Mouse (Mus musculus): ENCODE measurements at regions not wholly inside any gene's neighbourhood (a gene's known extent, or its start where the extent isn't known, plus 50 kb on each side); places are given as distances from the start of the nearest gene placed in this dataset.
A peak's percentile ranks its signal among the peaks of the same experiment; 100 is the strongest.
"Not testable (repeated sequence)": the region's sequence is repeated elsewhere in the genome, so short reads cannot be mapped to it uniquely, and the experiment has no call there.

DNA sequence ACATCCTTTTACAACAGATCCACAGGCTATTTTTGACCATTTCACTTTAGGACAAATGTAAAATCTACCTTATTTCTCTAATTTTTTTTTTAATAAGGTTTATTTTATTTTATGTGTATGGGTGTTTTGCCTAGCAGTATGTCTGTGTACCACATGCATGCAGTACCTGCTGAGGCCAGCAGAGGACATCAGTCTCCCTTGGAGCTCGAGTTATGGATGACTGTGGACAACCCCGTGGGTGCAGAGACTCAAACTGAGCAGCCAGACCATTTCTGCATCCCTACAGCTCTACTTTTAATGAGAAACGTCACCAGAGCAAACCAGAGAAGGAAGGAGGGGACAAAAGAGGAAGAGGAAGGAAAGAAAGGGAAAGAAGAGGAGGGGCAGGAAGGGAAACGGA lies 125.9 kb upstream of the Trim24 start (continued):
- no peak for TF ChIP-seq SIN3A (IDR thresholded peaks at IDR 0.05; ENCODE audit: low read length)
- TF ChIP-seq JUN (IDR thresholded peaks at IDR 0.05; ENCODE audit: insufficient read depth, low read depth, low read length) = no peak
- TF ChIP-seq RAD21 (IDR thresholded peaks at IDR 0.05; ENCODE audit: low read depth, low read length) = peak; percentile 80
- TF ChIP-seq ZC3H11A (IDR thresholded peaks at IDR 0.05; ENCODE audit: low read depth, low read length) = peak; percentile 63; the same call in 1 of the 2 replicates
- no peak for TF ChIP-seq HCFC1 (IDR thresholded peaks at IDR 0.05; ENCODE audit: low read depth, low read length)
- no peak for TF ChIP-seq USF1 (IDR thresholded peaks at IDR 0.05; ENCODE audit: low read depth, low read length)
- no peak for TF ChIP-seq ETS1 (conservative IDR thresholded peaks at IDR 0.05; ENCODE audit: low read depth, low read length)
- TF ChIP-seq MAX (IDR thresholded peaks at IDR 0.05; ENCODE audit: low read length) = no peak
- no peak for TF ChIP-seq POLR2A (IDR thresholded peaks at IDR 0.05; ENCODE audit: low read depth, low read length)
- no peak for TF ChIP-seq TBP (conservative IDR thresholded peaks at IDR 0.05; ENCODE audit: low read depth, low read length)

DNA sequence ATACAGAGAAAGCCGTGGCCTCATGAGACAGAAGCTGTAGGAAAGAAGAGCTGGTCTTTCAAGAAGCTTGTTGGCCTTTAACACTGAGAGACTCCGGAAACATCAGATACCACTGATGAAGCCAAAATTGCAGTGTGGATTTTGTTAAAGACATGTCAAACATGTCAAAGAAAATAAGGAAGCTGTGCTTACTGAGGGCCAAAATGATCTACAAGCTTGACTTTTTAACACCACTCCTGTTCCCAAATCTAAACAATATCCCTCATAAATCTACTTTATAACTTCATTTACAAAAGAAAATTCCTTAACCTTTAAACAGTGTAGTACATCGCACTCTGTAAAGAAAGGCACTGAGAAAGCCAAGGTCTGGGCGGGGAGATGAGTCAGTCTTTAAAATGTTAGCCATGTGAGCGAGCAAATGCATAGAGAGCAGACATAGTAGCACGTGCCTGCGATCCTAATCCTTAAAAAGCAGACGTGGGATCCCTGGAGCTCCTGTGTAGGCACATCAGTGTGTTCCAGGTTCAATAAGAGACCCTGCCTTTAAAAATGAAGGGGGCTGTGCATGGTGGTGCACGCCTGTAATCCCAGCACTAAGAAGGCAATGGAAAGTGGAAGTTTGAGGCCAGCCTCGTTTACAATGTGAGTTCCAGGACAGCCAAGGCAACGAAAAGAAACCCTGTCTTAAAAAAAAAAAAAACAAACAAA lies 125.1 kb upstream of the Trim24 start:
- peaks cover 3% of the 10 kb centered on the region for H3K9me3 ChIP-seq (replicated peaks; ENCODE audit: low read length)
- H3K4me1 ChIP-seq (ENCODE audit: control insufficient read depth in 1 of 2, insufficient read depth in 2 of 2) = peaks cover 0 to 6% of the 10 kb centered on the region in 2 experiments; a peak in 1 of 4 replicates
- TF ChIP-seq RAD21 (IDR thresholded peaks at IDR 0.05; ENCODE audit: low read depth, low read length) (no peak), POLR2A (IDR thresholded peaks at IDR 0.05; ENCODE audit: low read depth, low read length) (no peak), EP300 (IDR thresholded peaks at IDR 0.05; ENCODE audit: low read length) (no peak), ZMIZ1 (IDR thresholded peaks at IDR 0.05; ENCODE audit: low read depth, low read length) (no peak), ETS1 (conservative IDR thresholded peaks at IDR 0.05; ENCODE audit: low read depth, low read length) (no peak), KAT2A (IDR thresholded peaks at IDR 0.05; ENCODE audit: insufficient replicate concordance, low read length) (no peak), CHD2 (IDR thresholded peaks at IDR 0.05; ENCODE audit: low read length) (no peak), BHLHE40 (IDR thresholded peaks at IDR 0.05; ENCODE audit: low read depth, low read length) (no peak), NRF1 (IDR thresholded peaks at IDR 0.05; ENCODE audit: low read depth, low read length) (no peak), RCOR1 (conservative IDR thresholded peaks at IDR 0.05; ENCODE audit: low read depth, low read length) (no peak), SIN3A (IDR thresholded peaks at IDR 0.05; ENCODE audit: low read length) (no peak), ELF1 (IDR thresholded peaks at IDR 0.05; ENCODE audit: low read depth, low read length) (no peak), ZC3H11A (IDR thresholded peaks at IDR 0.05; ENCODE audit: low read depth, low read length) (no peak), PAX5 (IDR thresholded peaks at IDR 0.05; ENCODE audit: low read length) (no peak)
- no peak for DNase-seq (ENCODE audit: extremely low read depth)
- no peaks in the 10 kb centered on the region for H3K79me2 ChIP-seq (replicated peaks; ENCODE audit: control insufficient read depth, extremely low read depth, insufficient read depth, poor library complexity, severe bottlenecking)
- no peak overlapping the region for H3K4me2 ChIP-seq (ENCODE audit: insufficient read depth, low read depth, poor library complexity, severe bottlenecking)
- H3K36me3 ChIP-seq (replicated peaks in 1 of 2; ENCODE audit: control insufficient read depth in 1 of 2, insufficient read depth in 1 of 2, low read length in 1 of 2) = no peaks in the 10 kb centered on the region
- H3K27me3 ChIP-seq (replicated peaks) = no peaks in the 10 kb centered on the region
- no peak overlapping the region for H3K9ac ChIP-seq (ENCODE audit: insufficient read depth, low read depth)
- H3K4me3 ChIP-seq (replicated peaks in 1 of 3; ENCODE audit: low read depth in 2 of 3, low read length in 2 of 3, poor library complexity in 1 of 3) = no peak overlapping the region
- no peak overlapping the region for H3K27ac ChIP-seq (ENCODE audit: insufficient read depth, low read depth)
- dilution Hi-C loops (cut with MboI; ENCODE audit: extremely low pct_ligation_motif_present, extremely low pct_unique_long_range_greater_than_20kb, low sequenced_read_pairs) = no loop called here
- in situ Hi-C loops (cut with MboI; ENCODE audit: low pct_ligation_motif_present, low pct_unique_long_range_greater_than_20kb, low sequenced_read_pairs) = no loop called here

DNA sequence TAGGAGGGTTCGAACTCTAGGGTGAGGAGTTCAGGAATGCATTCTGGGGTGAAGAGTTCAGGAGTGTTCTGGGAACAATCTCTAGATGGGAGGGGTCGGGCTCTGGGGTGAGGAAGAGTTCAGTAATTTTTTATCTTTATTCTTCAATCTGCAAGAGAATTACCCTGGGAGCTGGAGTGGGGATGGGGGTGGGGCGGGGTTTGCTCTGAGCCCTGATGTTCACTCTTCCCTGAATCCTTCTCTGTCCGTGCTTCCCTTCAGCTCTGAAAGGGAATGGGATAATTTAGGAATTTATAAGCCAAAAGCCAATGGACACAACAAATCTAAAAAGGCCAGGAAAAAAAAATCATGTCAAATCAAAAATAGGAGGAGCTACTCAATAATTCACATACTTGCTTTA lies 122.8 kb upstream of the Trim24 start:
- H3K9ac ChIP-seq (ENCODE audit: insufficient read depth, low read depth); H3K36me3 ChIP-seq (replicated peaks in 1 of 2; ENCODE audit: control insufficient read depth in 1 of 2, insufficient read depth in 1 of 2, low read length in 1 of 2); in situ Hi-C loops (cut with MboI; ENCODE audit: low pct_ligation_motif_present, low pct_unique_long_range_greater_than_20kb, low sequenced_read_pairs): not testable (repeated sequence)

More for the DNA sequence above, 122.8 kb upstream of the Trim24 start:
- H3K4me3 ChIP-seq (replicated peaks in 1 of 3; ENCODE audit: low read depth in 2 of 3, low read length in 2 of 3, poor library complexity in 1 of 3); H3K27ac ChIP-seq (ENCODE audit: insufficient read depth, low read depth); H3K4me1 ChIP-seq (ENCODE audit: control insufficient read depth in 1 of 2, insufficient read depth in 2 of 2); H3K4me2 ChIP-seq (ENCODE audit: insufficient read depth, low read depth, poor library complexity, severe bottlenecking); DNase-seq (ENCODE audit: extremely low read depth); H3K9me3 ChIP-seq (replicated peaks; ENCODE audit: low read length); H3K27me3 ChIP-seq (replicated peaks); H3K79me2 ChIP-seq (replicated peaks; ENCODE audit: control insufficient read depth, extremely low read depth, insufficient read depth, poor library complexity, severe bottlenecking); dilution Hi-C loops (cut with MboI; ENCODE audit: extremely low pct_ligation_motif_present, extremely low pct_unique_long_range_greater_than_20kb, low sequenced_read_pairs): not testable (repeated sequence)
